Mouse (Mus musculus): ENCODE data around the gene Nop9.

Nop9 gene

GRCm38 (mm10) chr14:55777806-55778205 is 32.3 kb downstream of the Nop9 start:
- no peak for DNase-seq

GRCm38 (mm10) chr14:55778686-55779085 is 33.2 kb downstream of the Nop9 start:
- DNase-seq: no peak

GRCm38 (mm10) chr14:55779656-55780055 is 34.2 kb downstream of the Nop9 start:
- no peak for DNase-seq

GRCm38 (mm10) chr14:55780736-55781135 is 35.2 kb downstream of the Nop9 start:
- no peak for DNase-seq

- peak; percentile 79 for DNase-seq
These were observed 35.8 kb downstream of the Nop9 start for GRCm38 (mm10) chr14:55781310-55781709.

- DNase-seq: peak; percentile 1
These were observed 37.0 kb downstream of the Nop9 start for GRCm38 (mm10) chr14:55782361-55782960.

GRCm38 (mm10) chr14:55783171-55783957 is 37.9 kb downstream of the Nop9 start:
- peak; percentile 67 for DNase-seq

GRCm38 (mm10) chr14:55783958-55784235 is 38.4 kb downstream of the Nop9 start, which contains the start of gene Adcy4:
TSS of gene Adcy4 (minus strand) at chr14:55784095.
- peak; percentile 5 for DNase-seq

GRCm38 (mm10) chr14:55785195-55785594 is 39.7 kb downstream of the Nop9 start:
- DNase-seq: peak; percentile 6

GRCm38 (mm10) chr14:55787731-55788130 is 42.2 kb downstream of the Nop9 start:
- DNase-seq: peak; percentile 0

- peak; percentile 33 for DNase-seq
These were observed 43.0 kb downstream of the Nop9 start, which contains the start of gene Ripk3 for GRCm38 (mm10) chr14:55788256-55789050. TSS of gene Ripk3 (minus strand) at chr14:55788865.

- DNase-seq: no peak
These were observed 48.0 kb downstream of the Nop9 start for GRCm38 (mm10) chr14:55793461-55793860.

GRCm38 (mm10) chr14:55793946-55794345 is 48.5 kb downstream of the Nop9 start:
- DNase-seq: peak; percentile 3

GRCm38 (mm10) chr14:55795380-55796163 is 50.1 kb downstream of the Nop9 start:
- peak; percentile 2 for DNase-seq
